Mouse (Mus musculus): ENCODE measurements around the gene Phf14. TPM values are rescaled to one million over a fixed set of nuclear protein-coding genes. Genes with fewer than 3 reads are reported as not detected.

Gene Phf14
- total and polyA plus RNA-seq, 3 experiments, result 25.7 to 58.7 (median 29.6) TPM

- peak; percentile 78; the same call in 1 of the 2 replicates for TF ChIP-seq ETS1 (IDR thresholded peaks at IDR 0.05; ENCODE audit: low read depth, low read length)
Observed at GRCm38 (mm10) chr6:11940895-11941294, 33.3 kb downstream of the Phf14 start (continued).

DNA sequence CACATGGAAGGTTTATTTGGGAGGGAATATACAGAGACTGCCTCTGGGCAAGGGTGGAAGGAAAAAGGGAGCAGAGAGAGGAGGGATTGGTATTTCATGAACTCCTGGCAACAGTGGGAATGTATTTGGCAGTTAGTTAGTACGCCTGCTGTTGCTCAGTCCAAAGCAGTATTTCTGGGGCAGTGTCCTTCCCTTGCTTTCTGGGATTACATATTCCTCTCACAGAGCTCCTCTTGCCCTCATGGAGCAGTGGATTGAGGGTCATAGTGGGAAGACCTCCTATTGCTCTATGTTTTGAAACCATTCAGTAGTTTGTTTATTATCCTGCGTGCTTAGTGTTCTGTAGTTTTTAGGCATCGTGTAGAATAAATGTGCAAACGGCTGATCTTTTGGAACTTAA lies 34.5 kb downstream of the Phf14 start:
- H3K9me3 ChIP-seq (replicated peaks; ENCODE audit: insufficient read depth, low read length), result no peaks in the 10 kb centered on the region
- no peaks in the 10 kb centered on the region for H3K27me3 ChIP-seq (ENCODE audit: control insufficient read depth in 1 of 2, insufficient read depth in 2 of 2, low read length in 2 of 2)
- H3K36me3 ChIP-seq (ENCODE audit: control insufficient read depth in 1 of 2, insufficient read depth in 2 of 2, low read length in 2 of 2), result peaks cover 15 to 52% of the 10 kb centered on the region in 2 experiments
- H3K27ac ChIP-seq (ENCODE audit: control insufficient read depth, low read depth, low read length), result no peak overlapping the region
- no peak overlapping the region for H3K9ac ChIP-seq (ENCODE audit: control insufficient read depth, low read depth, low read length, poor library complexity, severe bottlenecking)
- peaks cover 5% of the 10 kb centered on the region for H3K79me2 ChIP-seq (ENCODE audit: control insufficient read depth, insufficient read depth, low read length, poor library complexity)
- no peak for DNase-seq (ENCODE audit: low read depth, low spot score)
- H3K4me3 ChIP-seq (ENCODE audit: control insufficient read depth in 1 of 2, insufficient read depth in 1 of 2, low read depth in 2 of 2, low read length in 2 of 2), result no peak overlapping the region
- TF ChIP-seq NELFE (IDR thresholded peaks at IDR 0.05; ENCODE audit: low read depth, low read length) (no peak), E2F4 (IDR thresholded peaks at IDR 0.05; ENCODE audit: borderline replicate concordance, low read depth, low read length) (no peak), POLR2A (IDR thresholded peaks at IDR 0.05; ENCODE audit: control insufficient read depth in 1 of 2, insufficient read depth in 1 of 2, low read depth in 1 of 2, low read length in 2 of 2, poor library complexity in 1 of 2) (no peak), MYC (IDR thresholded peaks at IDR 0.05; ENCODE audit: low read depth, low read length) (no peak), KAT2A (conservative IDR thresholded peaks at IDR 0.05; ENCODE audit: low read depth, low read length) (no peak), MYB (IDR thresholded peaks at IDR 0.05; ENCODE audit: low read depth, low read length) (no peak), ZMIZ1 (IDR thresholded peaks at IDR 0.05; ENCODE audit: low read depth, low read length) (no peak), BHLHE40 (IDR thresholded peaks at IDR 0.05; ENCODE audit: borderline replicate concordance, low read depth, low read length) (no peak), MAZ (IDR thresholded peaks at IDR 0.05; ENCODE audit: low read depth, low read length) (no peak), JUND (IDR thresholded peaks at IDR 0.05; ENCODE audit: low read depth, low read length) (no peak), ZC3H11A (IDR thresholded peaks at IDR 0.05; ENCODE audit: low read depth, low read length) (no peak), TBP (IDR thresholded peaks at IDR 0.05; ENCODE audit: low read depth, low read length) (no peak)
- H3K4me1 ChIP-seq (ENCODE audit: control insufficient read depth in 1 of 2, insufficient read depth in 2 of 2, low read length in 2 of 2), result peaks cover 20 to 29% of the 10 kb centered on the region in 2 experiments

DNA sequence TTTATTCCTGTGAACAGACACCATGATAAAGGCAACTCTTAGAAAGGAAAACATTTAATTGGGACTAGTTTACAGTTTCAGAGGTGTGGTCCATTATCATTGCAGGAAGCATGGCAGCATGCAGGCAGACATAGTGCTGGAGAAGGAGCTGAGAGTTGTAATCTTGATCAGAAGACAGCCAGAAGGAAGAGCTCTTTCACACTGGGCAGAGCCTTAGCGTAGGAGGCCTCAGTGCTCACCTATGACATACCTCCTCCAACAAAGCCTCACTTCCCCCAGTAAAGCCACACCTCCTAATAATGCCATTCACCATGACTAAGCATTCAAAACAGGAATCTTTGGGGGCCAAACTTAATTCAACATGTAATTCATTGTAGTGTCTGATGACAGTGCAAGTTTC lies 40.5 kb downstream of the Phf14 start:
- peaks cover 10% of the 10 kb centered on the region for H3K79me2 ChIP-seq (ENCODE audit: control insufficient read depth, insufficient read depth, low read length, poor library complexity)
- H3K36me3 ChIP-seq (ENCODE audit: control insufficient read depth in 1 of 2, insufficient read depth in 2 of 2, low read length in 2 of 2), result peaks cover 9 to 48% of the 10 kb centered on the region in 2 experiments
- no peak overlapping the region for H3K9ac ChIP-seq (ENCODE audit: control insufficient read depth, low read depth, low read length, poor library complexity, severe bottlenecking)
- no peaks in the 10 kb centered on the region for H3K9me3 ChIP-seq (replicated peaks; ENCODE audit: insufficient read depth, low read length)
- H3K27ac ChIP-seq (ENCODE audit: control insufficient read depth, low read depth, low read length), result peak overlapping the region; percentile 82
- TF ChIP-seq MYC (IDR thresholded peaks at IDR 0.05; ENCODE audit: low read depth, low read length), result peak; percentile 86
- TF ChIP-seq RCOR1 (IDR thresholded peaks at IDR 0.05; ENCODE audit: low read depth, low read length), result no peak; the same call in 1 of the 2 replicates
- TF ChIP-seq ZNF384 (IDR thresholded peaks at IDR 0.05; ENCODE audit: low read depth, low read length), result no peak
- no peak for TF ChIP-seq CHD1 (IDR thresholded peaks at IDR 0.05; ENCODE audit: low read depth, low read length)
- peak; percentile 68; the same call in 1 of the 2 replicates for TF ChIP-seq ETS1 (IDR thresholded peaks at IDR 0.05; ENCODE audit: low read depth, low read length)
- TF ChIP-seq MYB (IDR thresholded peaks at IDR 0.05; ENCODE audit: low read depth, low read length), result no peak
- peak; percentile 80 for TF ChIP-seq GATA1 (IDR thresholded peaks at IDR 0.05; ENCODE audit: low read depth, low read length)
- 0 out of 2 replicates have a peak, but pooled peaks have one; percentile 32 for TF ChIP-seq HCFC1 (IDR thresholded peaks at IDR 0.05; ENCODE audit: low read depth, low read length)
- TF ChIP-seq TAL1 (IDR thresholded peaks at IDR 0.05; ENCODE audit: low read length), result no peak
- TF ChIP-seq GABPA (IDR thresholded peaks at IDR 0.05; ENCODE audit: low read depth, low read length), result peak; percentile 94
- peak; percentile 70 for TF ChIP-seq MXI1 (IDR thresholded peaks at IDR 0.05; ENCODE audit: low read depth, low read length)
- TF ChIP-seq EP300 (IDR thresholded peaks at IDR 0.05; ENCODE audit: low read depth in 1 of 2, low read length in 2 of 2), result peak; percentile 58
- TF ChIP-seq USF1 (IDR thresholded peaks at IDR 0.05; ENCODE audit: low read depth, low read length), result no peak
- peak; percentile 26; the same call in 1 of the 2 replicates for TF ChIP-seq TCF12 (IDR thresholded peaks at IDR 0.05; ENCODE audit: low read depth, low read length)
- no peak for TF ChIP-seq ELF1 (IDR thresholded peaks at IDR 0.05; ENCODE audit: low read depth, low read length)
- TF ChIP-seq NRF1 (IDR thresholded peaks at IDR 0.05; ENCODE audit: insufficient read depth, low read depth, low read length, poor library complexity, severe bottlenecking), result no peak
- TF ChIP-seq MAFK (IDR thresholded peaks at IDR 0.05; ENCODE audit: borderline replicate concordance, low read depth, low read length), result peak; percentile 72; the same call in 1 of the 2 replicates
- TF ChIP-seq MAX (IDR thresholded peaks at IDR 0.05; ENCODE audit: low read length), result no peak
- TF ChIP-seq POLR2AphosphoS2 (IDR thresholded peaks at IDR 0.05; ENCODE audit: low read length), result no peak
- TF ChIP-seq BHLHE40 (IDR thresholded peaks at IDR 0.05; ENCODE audit: borderline replicate concordance, low read depth, low read length), result no peak
- H3K4me3 ChIP-seq (ENCODE audit: control insufficient read depth in 1 of 2, insufficient read depth in 1 of 2, low read depth in 2 of 2, low read length in 2 of 2), result no peak overlapping the region
- peak; percentile 87 for DNase-seq (ENCODE audit: low read depth, low spot score)
- H3K4me1 ChIP-seq (ENCODE audit: control insufficient read depth in 1 of 2, insufficient read depth in 2 of 2, low read length in 2 of 2), result peaks cover 20 to 22% of the 10 kb centered on the region in 2 experiments
- H3K27me3 ChIP-seq (ENCODE audit: control insufficient read depth in 1 of 2, insufficient read depth in 2 of 2, low read length in 2 of 2), result no peaks in the 10 kb centered on the region
